Mouse (Mus musculus): ENCODE data around the gene Slc16a5.
A peak's percentile ranks its signal among the peaks of the same experiment; 100 is the strongest.

Gene Slc16a5

DNA sequence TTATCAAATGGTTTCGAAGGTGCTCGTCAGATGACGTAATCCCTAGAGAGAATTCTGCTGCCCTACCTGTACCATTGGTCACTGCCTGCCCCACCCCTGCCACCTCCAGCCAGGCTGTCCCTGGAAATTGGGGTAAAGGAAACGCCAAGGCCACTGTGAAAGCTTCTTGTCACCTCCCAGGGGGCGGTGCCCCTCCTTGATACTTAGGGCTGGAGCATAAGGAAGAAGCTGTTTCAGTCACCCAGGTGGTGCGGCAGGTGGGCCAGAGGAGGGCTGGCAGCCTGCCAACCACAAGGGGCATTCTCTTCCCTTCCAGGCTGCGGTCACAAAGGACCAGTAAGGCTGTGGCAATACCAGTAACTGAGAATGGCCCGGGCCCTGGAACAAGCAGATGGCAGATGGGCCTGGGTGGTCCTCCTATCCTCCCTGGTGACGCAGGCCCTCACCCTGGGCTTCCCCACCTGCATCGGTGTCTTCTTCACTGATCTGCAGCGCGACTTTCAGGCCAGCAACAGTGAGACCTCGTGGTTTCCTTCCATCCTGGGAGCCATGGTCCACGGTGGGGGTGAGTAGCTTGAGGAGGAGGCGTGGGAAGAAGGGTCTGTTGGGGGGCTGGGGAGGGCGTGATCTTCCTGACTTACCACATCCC, at the start of gene Slc16a5:
Gene Slc16a5, plus strand, starts transcription at position 232 of the 649 bp plus-strand sequence.
- DNase-seq: no peak

DNA sequence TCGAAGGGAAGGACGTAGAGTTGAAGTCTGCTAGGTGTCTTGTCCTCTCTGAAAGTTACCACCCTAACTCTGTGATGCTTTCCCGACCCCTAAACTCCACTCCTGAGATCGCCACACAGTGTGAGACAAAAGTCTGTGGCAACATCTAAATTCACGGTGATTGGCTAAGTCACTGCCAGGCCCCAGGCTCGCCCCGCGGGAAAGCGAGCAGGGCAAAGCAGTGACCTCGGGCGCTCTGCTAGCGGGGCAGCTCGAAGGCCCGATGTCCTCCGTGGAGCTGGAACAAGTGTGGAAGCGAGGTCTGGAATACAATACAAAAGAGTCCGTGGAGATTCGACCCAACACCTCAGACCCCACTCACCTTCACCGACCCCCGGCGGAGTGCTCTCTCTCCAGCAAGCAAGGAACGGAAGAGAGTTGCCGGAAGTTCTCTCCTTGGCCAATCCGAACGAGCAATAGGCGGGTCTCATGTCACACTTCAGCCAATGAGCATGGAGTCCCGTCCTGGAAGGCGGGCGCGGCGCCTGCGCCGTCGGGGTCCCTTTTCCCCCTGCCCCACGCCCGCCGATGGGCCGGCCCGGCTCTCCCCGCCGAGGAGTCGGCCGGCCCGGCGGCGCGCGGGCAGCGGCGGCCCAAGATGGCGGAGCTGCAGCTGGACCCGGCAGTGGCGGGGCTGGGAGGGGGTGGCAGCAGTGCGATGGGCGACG, 42.6 kb upstream of the Slc16a5 start, which contains the start of the genes Atp5h and Kctd2:
Gene Atp5h, minus strand, starts transcription at position 432 of the 707 bp plus-strand sequence.
Gene Kctd2, plus strand, starts transcription at position 598 of the 707 bp plus-strand sequence.
- DNase-seq: peak; percentile 96

- DNase-seq: peak; percentile 82
These were observed 41.7 kb upstream of the Slc16a5 start for GRCm38 (mm10) chr11:115420336-115421190.

GRCm38 (mm10) chr11:115421328-115421727, 40.9 kb upstream of the Slc16a5 start:
- DNase-seq: no peak

DNA sequence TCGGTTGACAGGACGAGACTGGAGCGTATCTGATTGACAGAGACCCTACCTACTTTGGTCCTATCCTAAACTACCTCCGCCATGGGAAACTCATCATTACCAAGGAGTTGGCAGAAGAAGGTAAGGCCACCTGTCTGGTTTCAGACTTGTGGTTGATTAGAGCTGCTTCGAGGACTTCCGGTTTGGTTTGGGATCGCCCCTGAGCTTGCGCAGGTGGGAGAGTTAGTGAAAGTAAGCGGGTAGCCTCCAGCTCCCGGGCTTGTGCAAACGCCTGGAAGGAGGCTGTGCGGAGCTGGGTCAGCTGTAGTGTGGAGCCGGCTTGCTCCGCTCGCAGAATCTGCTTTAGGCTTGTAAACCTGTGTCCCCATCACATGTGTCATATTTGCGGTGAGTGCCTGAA, 40.3 kb upstream of the Slc16a5 start:
- DNase-seq: no peak

- DNase-seq: no peak
These were observed 39.2 kb upstream of the Slc16a5 start for GRCm38 (mm10) chr11:115423091-115423490.

- no peak for DNase-seq
These were observed 37.6 kb upstream of the Slc16a5 start for GRCm38 (mm10) chr11:115424666-115425065.

- peak; percentile 9 for DNase-seq
These were observed 36.6 kb upstream of the Slc16a5 start for GRCm38 (mm10) chr11:115425671-115426070.

DNA sequence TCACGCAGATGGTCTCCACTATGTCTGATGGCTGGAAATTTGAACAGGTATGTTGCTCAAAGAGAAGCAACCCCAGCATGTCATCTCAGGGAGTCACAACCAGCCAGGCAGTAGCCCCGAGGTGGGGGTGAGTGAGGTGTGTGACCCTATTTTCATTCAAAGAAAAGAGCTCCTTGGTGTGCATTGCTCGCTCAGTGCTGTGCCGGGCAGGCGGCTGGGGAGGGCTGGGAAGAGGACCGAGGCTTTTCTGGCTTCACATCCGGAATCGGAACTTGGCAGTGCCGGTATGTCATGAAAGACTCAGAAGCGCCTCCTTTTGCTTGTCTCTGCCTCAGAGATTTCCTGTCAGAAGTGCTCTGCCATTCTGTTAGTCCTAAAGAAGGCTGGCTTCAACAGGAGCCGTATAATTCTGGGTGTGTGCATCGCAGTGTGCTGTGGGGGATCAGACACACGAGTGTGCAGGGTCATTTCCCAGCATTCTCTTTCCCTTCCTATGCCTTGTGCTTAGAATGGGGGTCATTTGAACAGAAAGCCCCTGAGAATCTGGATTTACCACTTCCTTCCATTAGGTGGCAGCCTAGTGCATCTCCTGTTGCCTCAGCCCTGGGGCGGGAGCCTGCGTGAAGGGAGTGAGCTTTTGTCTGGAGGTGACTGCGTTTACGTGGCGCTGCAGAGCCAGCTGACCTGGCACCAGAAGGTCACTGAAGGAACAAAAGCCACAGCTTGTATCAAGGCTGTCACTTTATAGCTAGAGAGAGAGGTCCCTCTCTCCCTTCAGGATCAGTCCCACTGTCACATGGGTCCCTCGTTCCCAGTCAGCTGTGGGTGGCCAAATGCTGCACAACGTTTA, 34.6 kb upstream of the Slc16a5 start:
- DNase-seq: peak; percentile 79

- peak; percentile 58 for DNase-seq
These were observed 33.0 kb upstream of the Slc16a5 start for GRCm38 (mm10) chr11:115429307-115429706.

DNA sequence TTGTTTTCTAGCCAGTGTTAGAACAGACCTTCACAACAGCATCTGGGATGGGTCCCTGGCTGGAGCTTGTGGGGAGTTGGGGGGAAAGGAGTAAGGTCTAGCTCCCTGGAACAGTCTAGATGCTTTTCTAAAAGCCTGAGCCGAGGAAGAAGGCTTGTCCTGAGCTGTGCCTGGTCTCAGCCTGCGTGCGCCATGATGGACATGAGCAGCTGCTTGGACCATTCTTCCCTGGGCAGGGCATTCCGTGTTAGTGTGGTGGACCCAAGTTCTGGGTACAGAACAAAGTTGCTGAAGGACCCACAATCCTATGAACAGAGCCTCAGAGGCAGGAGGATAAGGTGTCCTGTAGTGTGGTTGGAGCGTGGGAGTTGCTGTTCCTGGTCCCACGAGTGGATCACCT, 31.7 kb upstream of the Slc16a5 start:
- DNase-seq: no peak

DNA sequence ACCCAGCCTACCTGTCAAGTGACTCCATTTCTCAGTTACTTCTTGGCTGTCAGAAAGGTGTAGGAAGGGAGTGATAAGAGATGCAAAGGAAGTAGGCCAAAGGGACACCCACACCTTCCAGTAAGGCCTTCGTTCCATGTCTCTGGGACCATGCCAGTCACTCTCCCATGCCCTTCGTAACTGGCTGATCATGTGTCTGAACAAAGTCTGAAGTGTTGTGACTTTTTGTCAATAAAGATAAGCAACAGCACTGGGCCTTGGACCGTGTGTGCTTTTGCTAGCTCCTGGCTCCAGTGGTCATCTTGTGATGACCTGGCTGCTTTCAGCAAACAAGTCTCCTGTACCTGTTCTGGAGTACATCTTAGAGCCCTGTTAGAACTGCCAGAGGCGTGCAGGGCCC, 29.5 kb upstream of the Slc16a5 start:
- no peak for DNase-seq

GRCm38 (mm10) chr11:115433342-115433741, 28.9 kb upstream of the Slc16a5 start:
- no peak for DNase-seq

DNA sequence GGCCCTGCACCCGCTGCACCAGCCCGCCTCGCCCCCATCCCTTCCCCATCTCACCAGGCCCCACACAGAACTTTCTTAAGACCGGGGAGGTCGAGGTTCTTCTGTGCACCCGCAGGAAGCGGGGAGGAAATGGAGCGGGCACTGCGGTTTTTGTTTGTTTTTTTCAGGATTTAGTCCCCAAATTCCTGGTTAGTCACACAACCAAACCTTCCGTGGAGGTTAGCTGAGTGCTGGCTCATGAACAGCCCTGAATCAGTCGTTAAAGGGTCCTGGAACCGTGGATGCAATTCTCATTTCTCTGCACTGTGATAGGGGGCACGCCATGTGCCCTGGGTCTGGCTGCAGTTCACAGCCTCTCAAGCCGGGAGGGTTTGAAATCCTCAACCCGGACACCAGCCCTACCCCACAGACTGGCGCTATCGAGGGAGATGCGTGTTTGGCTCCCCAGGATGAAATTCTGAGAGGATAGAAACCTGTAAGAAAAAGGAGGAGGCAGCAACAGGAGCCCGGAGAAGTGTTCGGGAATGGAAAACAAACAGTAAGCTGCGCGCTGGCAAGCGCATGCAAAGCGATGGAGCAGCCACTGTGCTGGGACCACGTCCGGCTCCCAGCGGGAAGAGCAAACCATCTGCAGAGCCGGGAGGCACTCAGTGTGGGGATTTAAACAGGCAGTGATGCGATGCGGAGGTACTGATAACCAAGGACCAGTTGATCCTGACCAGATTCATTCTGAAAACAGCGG, 26.5 kb upstream of the Slc16a5 start:
- DNase-seq: peak; percentile 80

DNA sequence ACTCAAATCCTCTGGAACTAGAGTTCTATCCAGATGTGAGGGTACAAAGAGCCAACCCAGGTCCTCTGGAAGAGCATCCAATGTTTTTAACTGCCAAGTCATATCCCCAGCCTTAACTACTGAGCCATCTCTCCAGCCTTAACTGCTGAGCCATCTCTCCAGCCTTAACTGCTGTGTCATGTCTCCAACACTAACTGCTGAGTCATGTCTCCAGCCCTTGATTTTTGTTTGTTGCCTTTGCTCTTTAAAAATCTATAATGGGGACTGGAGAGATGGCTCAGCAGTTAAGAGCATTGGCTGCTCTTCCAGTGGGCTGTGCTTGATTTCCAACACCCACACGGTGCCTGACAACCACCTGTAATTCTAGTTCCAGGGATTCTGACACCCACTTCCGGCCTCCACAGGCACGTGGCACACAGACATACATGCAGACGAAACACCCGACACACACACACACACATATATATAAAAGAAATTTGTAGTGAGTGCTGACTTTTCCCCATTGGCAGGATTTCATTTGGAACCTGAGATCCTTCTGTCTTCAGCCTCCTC, 24.6 kb upstream of the Slc16a5 start:
- no peak for DNase-seq

DNA sequence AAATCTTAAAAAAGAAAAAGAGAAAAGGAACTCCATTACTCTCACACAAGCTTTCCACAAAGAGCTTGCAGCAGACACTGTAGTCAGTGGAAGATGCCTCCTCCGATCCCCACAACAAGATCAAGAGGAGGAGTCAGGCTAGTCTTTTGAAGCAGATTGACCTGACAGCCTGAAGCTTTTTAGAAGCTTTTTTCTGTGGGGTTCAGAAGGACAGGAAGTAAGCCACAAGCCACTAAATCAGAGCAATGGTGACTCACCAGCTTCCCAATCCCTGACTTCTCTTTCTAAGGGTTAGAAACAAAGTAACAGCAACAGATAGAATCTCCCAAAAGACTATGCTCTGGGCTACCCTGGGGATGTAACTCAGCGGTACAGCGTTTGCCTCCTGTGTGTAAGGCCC, 22.9 kb upstream of the Slc16a5 start:
- DNase-seq: no peak

GRCm38 (mm10) chr11:115439906-115440595, 22.2 kb upstream of the Slc16a5 start, which contains the start of gene Trim80:
Trim80 (plus strand) TSS chr11:115440545.
- DNase-seq: no peak

GRCm38 (mm10) chr11:115441417-115441816, 20.9 kb upstream of the Slc16a5 start:
- no peak for DNase-seq

DNA sequence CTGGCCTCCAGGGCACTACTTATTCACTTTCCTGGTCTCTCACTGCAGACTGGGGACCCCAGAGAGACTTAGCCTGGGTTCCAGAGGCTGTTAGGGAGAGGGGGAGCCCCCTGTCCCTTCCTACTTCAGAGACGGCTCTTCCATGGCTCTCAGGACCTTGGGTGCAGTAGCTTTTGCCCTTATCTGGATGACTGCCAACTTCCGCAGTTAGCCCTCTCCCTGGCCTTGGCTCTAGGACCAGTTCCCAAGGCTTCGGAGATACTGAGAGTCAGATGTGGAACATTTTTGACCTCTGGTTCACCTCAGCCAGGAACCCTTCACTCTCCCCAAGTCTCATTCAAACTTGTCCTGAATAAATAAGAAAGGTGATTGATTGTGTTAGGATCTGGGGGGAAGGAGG, 15.4 kb upstream of the Slc16a5 start:
- DNase-seq: no peak

DNA sequence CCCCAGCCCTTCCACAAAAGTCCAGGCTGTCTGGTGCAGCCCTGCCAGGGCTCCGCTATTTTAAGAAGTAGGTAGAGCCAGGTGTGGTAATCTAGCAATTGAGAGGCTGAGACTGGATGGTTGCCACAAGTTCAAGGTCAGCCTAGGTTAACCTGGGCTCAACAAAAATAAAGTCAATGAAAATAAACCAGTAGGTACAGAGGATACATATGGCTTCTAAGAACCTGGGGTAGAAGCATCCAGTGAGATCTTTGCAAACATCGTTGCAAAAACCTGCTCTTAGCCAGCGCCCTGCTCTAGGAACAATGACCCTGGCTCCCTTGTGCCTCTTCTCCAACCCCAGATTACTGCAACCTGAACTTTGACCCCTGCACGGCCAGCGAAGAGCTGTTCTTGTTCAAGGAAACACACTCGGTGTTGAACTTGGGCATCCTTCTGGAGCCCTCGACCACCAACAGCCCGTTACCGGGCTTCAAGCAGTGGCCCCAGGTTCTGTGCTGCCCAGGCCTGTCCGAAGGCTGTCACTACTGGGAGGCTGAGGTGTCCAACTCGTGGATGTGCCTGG, 14.9 kb upstream of the Slc16a5 start:
- no peak for DNase-seq

Measured in cerebellum, adult 11-12 months (tissue).